Mouse (Mus musculus) cerebellum, postnatal 4 days (tissue): ENCODE measurements around the gene Lix1l.

Experiments
- DNase-seq, 2 experiments: peaks; one replicate each; pipeline ENCODE4 v3.0.0; 2022; ENCODE audit warnings: low spot score in 2 of 2, mixed read lengths in 1 of 2

Gene Lix1l

DNA sequence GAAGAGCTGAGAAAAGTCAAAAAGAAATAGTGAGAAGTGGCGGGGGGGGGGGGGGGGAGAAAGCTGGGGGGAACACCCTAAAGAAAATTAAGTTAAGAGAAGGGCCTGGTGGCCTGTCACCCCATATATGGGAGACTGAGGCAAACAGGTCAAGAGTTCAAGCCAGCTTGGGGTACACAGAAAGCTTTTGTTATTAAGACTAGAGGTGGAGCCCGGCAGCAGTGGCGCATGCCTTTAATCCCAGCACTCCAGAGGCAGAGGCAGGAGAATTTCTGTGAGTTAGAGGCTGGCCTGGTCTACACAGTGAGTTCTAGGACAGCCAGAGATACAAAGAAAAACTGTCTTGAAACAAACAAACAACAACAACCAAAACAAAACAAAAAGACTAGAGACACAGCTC, 35.8 kb upstream of the Lix1l start:
- DNase-seq, result no peak

DNA sequence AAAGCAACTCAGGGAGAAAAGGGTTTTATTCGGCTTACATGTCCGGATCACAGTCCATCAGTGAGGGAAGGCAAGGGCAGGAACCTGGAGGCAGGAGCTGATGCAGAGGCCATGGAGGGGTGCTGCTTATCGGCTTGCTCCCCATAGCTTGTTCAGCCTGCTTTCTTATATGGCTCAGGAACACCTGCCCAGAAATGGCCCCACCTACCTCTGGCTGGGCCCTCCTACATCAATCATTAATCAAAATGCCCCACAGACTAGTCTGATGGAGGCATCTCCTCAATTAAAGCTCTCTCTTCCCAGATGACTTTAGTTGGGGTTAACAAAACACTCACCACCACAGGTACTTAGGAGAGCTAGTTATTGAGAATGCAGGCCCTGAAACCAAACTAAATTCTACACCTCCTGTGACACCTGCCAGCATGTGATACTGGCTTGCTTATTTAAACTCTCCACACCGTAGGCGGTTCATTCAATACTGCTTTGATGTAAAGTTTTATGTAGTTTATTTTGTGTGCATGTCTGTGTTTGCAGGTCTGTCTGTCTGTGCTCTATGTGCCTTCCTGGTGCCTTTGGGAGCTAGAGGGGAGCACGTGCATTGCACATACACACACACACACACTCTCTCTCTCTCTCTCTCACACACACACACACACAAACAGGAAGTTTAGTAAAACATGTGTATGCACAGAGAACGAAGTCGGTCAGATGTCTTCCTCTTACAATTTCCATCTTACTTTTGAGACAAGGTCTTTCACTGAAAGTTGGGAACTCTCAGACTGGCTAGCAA, 34.1 kb upstream of the Lix1l start:
- no peak for DNase-seq

DNA sequence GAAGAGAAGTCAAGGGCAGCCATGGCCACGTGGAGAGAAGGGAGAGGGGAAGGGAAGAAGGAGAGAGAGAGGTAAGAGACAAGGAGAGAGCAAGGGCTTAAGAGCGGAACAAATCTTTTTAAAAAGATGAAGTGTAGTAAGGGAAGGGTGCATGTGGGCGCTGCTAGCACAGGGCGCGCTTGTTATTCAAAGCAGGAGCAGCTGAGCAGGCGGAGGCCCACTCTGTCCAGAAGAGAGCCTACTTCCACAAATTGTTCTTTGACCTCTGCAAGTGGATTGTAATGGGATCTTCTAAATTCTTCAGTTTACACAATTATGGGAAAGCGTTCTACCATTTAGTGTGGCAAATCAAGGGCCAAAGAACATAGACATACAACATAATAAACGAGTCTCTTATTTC, 32.3 kb upstream of the Lix1l start:
- no peak for DNase-seq

DNA sequence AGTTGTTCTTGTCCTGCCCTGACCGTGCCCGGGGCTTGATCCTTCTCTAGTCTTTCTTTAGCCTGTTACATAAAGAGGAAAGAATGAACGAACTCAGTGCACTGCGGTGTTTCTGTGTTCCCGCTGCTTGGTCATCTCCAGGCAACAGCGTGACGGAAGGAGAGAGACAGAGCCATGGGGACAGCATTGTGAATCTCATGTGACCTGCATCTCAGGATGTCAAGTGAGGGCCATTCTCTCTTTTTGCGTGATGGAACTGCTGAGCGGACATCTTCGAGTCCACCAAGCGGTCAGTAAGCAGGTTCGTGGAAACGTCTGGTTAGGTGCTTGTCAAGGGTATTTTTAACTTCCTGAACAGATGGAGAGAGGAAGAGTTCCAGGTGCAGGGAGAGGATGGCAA, 31.4 kb upstream of the Lix1l start:
- DNase-seq, result no peak

DNA sequence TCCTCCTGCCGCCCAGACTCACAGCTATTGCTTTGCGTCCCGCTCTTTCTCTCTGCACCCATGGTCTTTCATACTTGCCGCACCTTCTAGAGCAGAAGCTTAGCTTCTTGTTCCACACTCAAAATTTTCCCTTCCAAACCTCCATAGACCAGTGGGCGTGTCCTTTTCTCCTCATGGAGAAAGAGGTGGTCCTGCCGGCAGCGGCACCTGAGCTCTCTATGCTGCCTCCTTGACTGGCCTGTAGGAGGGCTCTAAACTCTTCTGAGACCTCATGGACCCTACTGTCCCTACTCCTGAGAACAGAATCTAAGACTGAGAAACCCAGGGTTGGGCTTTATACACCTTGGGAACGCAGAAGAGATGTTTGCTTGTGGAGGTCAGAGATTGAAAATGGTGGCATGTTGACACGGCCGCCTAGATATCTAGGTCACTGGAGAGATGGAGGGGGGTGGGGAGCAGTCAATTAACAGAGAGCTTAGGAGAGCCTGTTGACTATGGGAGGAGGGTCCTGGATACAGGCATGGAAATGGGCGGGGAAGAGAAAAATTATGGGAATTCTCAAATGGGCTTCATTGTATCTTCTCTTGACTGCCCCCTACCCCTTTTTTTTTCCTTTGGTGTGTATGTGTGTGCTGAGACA, 30.9 kb upstream of the Lix1l start:
- DNase-seq, result no peak

DNA sequence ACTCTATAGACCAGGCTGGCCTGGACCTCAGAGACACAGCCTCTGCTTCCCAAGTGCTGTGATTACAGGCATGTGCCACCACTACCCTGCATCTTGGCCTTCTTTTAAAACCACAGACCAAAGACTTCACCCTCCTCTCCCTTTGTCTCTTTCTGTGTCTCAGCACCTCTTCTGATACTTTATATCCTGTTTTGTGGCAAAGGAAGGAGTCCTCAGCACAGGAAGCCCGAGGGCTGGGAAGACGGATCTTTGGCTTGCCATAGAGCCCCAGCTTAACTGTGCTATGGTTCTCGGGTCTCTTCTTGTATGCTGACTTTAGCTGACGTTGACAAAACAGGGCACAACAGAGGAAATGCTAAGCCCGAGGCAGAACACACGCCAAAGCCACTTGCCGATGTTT, 30.3 kb upstream of the Lix1l start:
- no peak for DNase-seq

DNA sequence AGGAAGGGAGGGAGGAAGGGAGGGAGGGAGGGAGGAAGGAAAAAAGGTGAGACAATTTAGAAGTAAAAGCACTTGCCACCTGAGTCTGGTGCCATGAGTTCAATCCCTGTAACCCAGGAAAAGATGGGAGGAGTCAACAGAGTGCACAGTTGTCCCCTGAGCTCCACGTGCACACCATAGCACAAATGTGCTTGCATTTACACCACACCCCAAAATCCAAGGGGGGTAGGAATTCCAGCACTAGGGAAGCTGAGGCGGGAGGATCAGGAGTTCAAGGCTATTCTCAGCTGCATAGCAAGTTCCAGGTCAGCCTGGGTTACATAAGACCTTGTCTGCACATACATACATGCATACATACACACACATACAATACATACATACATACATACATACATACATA, 29.6 kb upstream of the Lix1l start:
- DNase-seq, result no peak

DNA sequence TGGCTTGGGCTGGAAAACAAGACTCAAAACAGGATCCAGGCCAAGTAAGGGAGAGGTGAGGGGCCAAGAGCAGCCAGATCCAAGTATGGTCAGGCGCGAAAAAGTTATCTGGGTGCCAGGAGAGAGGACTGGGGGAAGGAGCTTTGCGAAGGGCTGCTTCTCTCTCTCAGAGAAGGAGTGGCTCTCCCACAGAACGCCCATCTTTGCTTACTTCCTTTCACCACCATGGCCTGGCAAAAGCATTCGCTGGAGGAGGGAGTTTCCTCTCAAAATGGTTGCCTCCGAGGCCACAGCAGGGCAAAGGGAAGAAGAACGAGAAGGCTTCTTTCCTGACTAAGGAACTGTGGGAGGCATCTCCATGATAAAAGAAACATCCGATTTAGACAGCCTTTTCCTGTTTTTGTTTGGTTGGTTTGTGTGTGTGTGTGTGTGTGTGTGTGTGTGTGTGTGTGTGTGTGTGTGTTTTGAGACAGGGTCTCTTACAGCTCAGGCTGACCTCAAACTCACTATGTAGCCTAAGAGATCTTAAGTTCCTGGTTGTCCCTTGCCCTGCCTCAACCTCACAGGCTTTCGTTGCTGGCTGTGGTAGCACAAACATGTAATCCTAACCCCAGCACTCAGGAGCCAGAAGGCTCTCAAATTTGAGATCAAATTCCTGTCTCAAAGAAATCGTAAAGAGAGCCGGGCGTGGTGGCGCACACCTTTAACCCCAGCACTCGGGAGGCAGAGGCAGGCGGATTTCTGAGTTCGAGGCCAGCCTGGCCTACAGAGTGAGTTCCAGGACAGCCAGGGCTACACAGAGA, 28.9 kb upstream of the Lix1l start:
- no peak for DNase-seq

DNA sequence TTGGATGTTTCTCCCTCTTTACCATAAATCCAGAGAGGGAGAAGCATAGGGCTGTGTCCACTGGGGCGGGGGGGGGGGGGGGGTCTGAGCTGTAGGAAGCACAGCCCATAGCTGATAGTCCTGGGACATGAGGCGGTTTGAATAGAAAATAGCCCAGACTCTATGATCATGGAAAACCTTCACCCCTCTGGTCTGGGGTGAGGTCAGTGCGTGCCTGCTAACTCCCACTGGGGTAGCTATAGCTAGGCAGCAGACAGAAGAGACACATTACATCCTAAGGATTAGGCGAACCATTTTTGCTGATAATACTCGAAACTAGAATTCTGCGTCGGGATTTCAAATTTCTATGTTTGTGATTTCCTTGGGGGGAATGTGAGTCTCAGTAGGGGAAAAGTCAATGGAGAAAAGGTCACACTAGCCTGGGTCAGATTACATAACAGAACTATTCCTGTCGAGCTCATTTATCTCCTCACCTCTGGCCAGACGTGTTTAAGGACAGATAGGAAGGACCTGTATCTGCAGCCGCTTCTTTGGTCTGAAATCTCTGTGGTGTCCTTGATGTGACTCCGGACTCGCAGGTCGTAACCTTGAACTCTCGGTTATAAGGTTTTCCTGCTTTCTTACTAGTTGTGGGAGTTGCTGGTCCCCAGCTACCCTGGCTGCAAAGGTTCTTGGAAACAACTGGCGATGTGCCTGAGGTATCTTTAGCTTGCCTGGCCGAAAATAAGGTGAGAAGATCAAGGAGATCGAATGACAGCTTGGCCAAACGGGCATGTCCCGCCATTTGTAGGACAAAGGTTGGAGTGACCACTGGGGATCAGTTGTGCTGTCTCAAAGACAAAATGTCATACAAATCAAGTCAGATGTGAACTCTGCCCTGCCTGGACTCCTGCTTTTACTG, 27.1 kb upstream of the Lix1l start:
- no peak for DNase-seq

DNA sequence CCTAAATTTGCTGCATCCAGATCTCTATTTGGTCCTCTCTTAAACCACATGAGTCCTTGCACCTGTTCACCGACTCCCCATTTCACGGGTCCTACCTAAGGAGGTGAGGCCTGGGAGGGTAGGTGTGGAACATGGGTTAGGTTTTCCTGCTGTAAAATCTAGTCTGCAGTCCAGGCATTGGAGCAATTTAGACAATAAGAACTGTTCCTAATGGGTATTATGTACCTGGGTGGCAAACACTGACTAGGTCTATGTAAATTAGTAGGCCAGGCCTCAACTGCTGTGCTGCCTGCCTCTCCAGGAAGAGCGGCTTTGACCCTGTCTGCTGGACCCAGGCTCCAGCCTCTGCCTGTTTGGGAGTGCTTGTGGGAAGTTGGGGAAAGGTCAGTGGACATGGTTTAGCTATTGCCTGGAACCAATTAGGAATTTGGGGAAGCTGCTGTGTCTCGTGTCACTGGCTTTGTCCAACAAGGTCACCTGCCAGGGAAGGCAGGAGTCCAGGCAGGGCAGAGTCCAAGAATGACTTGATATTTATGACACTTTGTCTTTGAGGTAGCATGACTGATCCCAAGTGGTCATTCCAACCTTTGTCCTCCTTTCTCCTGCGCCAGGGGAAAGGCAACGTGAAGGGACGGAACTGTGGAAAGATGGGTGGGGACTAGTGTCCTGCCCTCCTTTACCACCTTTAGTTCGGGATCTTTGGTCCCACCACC, 25.5 kb upstream of the Lix1l start:
- DNase-seq, result no peak

DNA sequence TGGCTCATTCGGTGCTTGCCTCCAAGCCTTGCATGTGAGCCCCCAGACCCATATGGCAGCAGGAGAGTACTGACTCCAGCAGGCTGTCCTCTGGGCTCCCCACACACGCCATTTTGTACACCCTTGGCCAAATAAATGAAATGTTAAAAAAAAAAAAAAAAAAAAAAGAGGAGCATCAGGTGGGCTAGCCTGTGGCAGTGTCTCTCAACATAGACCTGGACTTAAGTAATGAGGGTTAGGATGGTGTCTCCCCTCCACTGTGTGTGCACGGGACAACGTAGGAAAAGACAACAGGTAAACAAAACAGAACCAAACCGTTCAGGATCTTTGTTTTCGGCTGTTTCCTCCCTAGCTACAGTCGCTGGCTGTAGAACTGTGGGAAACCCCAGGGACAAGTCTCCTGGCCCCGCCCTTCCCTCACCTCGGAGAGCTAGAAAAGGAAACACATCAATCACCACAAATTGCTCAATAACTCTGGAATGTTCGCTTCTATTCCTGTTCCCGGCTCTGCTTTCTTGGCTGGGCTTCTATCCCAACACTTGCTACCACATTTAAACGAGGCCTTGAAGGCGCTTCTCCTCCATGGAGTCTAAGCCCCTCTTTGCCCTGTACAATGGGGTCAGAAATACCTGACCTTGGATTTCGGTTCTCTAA, 24.8 kb upstream of the Lix1l start:
- no peak for DNase-seq

DNA sequence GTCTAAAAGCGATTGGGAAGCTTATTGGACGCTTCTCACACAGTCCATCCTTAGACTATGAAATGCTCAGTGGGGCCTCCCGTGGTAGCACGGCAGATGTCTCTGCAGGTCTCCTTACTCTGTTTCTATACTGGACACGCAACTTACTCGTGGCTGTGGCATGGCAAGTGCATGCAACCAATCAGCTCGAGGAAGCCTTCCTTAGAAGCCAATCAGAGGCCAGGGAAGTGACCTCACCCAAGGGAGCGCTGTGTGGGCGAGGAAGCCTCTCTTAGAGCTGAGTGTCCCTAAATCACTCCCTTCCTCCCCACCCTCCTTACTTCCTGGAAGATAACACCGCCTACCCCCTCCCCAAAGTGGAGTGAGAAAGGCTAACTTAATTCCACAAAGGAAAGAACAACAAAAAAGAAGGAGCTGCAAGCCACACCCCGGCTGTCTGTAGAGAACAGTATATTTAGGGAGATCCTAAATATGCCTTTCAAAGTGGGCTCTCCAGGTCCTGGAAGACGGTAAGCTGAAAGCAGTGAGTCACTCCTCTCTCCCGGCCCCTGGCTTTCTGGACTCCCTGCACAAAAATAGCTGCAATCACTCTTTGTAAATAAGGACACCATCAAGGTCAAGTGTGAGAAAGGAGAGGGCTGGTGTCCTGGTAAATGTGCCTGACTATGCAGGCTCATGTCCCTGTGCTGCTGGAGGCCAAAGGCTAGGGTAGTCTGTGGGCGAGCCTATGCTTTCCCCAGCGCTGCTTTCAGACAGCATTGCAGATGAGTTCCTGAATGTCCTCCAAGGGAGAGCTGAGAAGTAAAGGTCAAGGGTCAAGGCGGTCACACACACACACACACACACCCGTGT, 24.0 kb upstream of the Lix1l start, which contains the start of gene Gm16253:
Gm16253 (plus strand) TSS at position 295 of the 852 bp plus-strand sequence.
- peak; percentile 58 to 68 for DNase-seq

DNA sequence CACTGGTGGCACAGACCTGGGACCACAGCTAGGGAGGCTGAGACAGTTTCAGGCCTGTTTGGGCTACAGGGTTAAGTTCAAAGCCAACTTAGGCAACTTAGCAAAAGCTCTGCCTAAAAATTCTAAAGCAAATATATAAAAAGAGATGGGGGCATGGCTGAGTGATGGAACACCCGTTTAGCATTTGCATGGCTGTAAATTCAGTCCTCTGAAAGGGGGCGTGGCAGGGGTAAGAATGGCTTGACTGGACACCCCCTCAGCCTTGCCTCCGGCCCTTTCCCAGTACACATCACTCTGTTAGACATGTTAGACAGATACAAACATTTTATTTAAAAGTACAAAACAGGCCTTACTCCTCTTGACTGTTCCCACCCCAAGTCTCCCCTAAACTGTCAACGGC, 23.4 kb upstream of the Lix1l start:
- DNase-seq, result no peak

DNA sequence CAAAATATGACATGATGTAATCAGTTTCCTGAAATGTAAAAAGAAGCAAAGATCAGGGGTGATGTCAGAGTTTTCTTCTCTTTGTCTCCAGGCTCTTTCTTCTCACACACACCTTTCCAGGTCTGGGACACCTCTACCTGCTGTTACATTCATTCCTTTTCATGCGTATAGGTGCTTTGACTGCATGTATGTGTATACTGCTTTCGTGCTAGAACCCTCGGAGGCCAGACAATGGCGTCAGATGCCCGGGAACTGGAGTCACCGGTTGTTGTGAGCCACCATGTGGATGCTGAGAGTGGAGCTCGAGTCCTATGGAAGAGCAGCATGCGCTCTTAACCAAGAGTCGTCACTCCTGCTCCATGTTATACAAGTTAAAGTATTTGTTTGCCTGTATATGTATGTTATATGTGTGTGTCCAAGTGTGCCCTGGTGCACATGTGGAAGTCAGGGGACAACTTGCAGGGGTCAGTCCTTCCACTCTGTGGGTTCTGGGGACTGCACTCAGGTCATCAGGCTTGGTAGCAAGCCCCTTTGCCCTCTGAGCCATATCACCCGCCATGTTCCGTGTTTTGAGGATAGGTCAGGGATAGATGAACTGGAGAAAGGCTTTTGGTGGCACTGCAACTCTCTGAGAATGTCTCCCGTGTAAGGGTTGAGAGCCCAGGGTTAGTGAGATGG, 22.2 kb upstream of the Lix1l start:
- DNase-seq, result no peak

DNA sequence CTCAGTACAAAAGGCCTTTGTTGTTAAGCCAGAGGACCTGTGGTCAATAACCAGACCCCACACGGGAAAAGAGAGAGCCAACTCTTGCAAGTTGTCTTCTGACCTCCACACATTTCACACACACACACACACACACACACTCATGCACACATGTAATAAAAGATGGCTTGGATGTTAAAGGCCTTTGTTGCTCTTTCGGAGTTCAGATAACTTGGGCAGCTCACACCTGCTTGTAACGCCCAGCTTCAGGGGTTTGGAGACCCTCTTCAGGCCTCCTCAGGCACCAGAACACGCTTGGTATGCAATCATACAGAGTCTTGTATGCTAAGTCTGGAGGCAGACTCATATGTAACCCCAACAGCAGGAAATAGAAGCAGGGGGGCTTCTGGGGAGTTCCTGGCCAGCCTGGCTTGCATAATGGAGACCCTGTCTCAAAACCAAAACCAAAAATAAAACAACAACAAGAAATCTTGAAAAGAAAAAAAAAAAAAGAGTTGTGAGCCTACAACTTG, 21.7 kb upstream of the Lix1l start:
- no peak for DNase-seq

DNA sequence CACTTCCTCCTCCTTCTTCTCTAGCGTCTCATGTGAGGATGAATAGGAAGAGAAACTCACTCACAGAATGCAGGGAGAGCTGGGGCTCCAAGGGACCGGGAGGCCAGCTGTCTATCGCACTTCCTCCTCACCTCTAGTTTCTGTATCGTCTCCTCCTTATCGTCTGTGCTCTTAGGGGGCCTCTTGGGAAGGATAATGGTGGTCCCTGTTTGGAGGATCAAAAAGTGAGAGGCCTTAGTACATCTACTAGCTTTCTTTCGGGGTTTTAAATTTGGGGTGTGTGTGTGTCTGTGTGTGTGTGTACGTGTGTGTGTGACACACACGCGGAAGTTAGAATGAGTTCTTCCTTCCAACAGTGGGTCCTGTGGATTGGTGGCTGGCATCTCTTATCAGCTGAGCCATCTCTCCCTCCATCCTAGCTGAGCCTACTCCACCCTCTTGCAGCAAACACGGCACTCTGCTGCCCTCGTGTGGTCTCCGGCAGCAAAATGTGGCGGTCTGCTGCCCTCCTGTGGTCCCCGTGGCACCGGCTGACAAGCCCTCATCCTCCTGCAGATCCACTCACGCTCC, 21.0 kb upstream of the Lix1l start:
- DNase-seq, result peak; percentile 86 to 93

DNA sequence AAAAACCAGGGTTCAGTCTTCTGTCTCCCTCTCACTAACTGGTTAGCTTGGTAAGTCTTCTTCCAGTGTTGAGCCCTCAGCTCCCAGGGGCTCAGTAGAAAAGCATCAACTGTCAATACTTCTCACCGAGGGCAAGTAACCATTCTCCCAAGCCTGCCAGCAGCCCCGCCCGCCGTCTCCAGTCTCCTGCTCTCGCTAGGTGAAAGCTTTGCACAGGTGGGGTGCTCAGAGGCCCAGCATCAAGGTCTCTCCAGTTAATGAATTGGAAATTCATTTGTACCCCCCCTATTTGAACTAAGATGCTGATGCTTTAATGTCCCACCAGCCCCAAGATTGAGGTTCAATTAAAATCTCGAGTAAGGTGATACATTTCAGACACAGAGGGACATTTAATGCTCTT, 19.8 kb upstream of the Lix1l start:
- no peak for DNase-seq

DNA sequence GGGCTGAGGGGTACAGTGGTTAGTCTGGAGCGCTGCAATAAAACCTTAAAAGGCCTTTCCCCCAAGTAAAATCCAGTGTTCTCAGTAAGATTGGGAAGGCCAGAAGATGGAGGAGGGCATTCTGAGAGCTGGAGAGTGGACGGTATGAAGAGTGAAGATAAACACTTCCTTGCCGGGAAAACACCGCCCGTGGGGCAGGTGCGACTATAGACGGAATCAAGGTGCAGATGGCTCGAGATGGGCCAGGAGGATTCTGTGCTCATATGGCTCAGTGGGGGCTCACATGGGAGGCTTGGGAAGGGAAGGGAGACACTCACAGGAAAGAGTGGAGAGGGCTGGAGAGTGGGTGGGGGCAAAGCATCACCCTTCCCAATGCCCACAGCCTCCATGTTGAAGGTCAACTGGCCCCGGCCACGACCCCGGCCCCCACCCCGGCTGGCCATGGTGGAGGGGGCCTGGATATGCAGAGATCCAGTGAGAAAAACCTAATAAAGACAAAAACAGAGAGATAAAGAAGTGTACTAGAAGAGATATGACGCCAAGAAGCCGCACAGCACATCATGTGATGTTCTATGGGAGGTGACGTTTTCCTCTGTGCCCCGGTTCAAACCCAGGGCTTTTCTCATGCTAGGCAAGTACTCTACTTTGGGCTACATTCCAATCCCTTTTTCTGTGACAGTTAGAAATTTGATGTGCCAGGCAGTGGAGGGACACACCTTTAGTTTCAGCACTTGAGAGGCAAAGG, 19.0 kb upstream of the Lix1l start:
- DNase-seq, result no peak
